Mouse (Mus musculus) kidney, adult 18-20 months (tissue): ENCODE data around the gene Dpy19l2.
"Not testable (repeated sequence)": the region's sequence is repeated elsewhere in the genome, so short reads cannot be mapped to it uniquely, and the experiment has no call there.

Source experiments
- DNase-seq: peaks from one replicate; pipeline ENCODE4 v3.0.0; 2021

The Dpy19l2 gene

DNA sequence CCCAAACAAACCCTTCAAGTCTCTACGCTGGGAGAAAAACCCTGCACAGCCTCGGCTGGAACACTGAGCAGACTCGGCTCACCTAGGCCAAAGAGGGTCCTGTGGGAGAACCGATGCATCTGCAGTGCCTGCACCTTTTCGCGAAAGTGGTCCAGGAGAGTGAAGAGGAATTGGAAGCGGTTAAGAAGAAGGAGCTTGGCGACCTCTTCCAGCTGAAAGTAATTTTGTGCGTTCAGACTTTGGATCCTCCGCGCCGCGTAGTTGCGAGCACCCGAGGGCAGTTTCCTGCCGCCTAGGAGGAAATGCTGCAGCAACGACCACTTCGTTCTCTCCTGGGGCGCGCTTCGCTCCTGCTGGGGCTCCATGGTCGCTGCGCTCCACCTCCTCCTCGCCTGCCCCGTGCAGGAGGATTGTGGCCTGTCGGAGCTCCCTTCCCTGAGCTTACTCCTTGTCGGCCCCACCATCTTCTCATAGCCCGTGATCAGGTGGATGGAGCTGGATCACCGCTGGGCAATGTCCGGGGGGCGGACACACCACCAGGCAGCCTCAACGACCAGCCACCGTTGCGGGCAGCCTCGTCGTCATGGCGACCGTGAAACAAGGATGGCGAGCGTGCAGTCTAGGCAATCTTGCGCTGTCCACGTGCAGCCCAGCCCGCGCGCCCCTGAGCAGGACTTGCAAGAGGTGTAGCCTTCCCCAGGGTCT, at the start of gene Dpy19l2:
Gene Dpy19l2, minus strand, starts transcription at position 594 of the 705 bp plus-strand sequence.
- no peak for DNase-seq

DNA sequence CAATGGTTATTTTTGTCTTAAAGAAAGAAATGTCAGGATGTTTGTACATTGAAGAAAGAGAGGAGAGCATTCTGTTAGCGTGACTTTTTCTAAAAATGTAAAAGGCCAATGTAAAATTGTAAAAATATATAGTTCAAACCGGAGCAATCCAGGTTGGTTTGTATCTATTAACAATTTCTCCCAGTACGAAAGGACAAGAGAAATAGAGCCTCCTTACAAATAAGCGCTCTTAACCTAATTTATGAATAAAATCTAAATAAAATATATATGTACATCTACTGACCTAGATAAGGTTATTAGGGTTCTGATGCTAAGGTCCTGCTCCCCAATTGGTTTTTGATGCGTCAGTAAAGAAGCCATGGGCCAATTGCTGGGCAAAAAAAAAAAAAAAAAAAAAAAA, 48.9 kb upstream of the Dpy19l2 start:
- no peak for DNase-seq

DNA sequence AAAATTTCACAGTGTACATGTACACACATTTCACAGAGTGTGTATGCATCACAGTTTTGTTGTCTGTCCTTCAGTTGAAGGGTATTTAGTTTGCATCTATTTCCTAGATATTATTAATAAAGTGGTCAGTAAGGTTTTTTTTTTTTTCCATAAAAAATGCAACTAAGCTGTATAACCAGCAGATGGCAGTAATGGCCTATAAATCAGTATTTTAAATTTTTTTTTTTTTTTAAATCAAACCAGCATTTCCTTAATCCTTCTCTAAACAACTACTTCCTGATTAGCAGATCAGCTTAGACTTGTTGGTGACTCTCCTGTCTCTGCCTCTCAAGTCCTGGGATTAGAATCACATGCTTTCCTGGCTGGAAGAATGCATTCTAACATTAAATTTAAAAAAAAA, 5.2 kb upstream of the Dpy19l2 start:
- no peak for DNase-seq

GRCm38 (mm10) chr9:24696405-24696778, 299 bp upstream of the Dpy19l2 start:
- DNase-seq: no peak

GRCm38 (mm10) chr9:24637341-24637740, 58.8 kb downstream of the Dpy19l2 start:
- not testable (repeated sequence) for DNase-seq

DNA sequence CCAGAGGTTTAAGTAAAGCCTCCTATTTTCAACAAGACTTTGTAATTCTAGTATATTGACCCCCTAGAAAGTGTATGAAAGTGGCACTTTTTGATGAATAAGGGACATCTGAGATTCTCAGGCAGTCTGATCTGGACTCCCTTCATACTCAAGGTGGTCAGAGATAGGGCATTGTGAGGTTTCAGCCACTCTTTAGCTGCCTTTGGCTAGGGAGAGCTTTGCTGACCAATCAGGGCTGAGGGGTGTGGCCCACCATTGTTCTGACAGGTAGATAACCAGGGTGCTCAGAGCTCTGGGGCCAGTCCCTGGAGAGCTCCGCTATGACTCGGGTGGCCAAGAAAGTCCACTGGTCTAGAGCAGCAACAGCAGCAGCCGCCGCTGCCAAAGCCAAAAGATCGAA, 71.2 kb downstream of the Dpy19l2 start, which contains the start of gene Cypt4:
Gene Cypt4, plus strand, starts transcription at position 301 of the 400 bp plus-strand sequence.
- DNase-seq: no peak

DNA sequence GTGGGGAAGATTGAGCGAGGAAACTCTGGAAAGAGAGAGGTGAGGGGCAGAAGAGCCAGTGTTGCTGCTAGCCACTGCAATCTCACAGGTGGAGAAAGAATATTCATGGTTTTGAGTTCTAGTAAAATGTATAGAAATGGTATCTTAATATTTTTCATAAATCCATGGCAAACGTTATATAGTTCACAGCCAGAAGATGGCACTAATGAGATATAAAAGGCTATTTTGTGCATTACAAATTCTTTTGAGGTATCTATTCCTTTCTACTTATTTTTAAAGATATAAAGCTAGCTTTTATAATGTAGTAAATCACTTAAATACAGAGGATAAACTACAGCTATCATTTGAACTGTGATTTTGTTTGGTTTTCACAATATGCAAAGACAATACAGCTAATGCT, 157.9 kb downstream of the Dpy19l2 start:
- no peak for DNase-seq

DNA sequence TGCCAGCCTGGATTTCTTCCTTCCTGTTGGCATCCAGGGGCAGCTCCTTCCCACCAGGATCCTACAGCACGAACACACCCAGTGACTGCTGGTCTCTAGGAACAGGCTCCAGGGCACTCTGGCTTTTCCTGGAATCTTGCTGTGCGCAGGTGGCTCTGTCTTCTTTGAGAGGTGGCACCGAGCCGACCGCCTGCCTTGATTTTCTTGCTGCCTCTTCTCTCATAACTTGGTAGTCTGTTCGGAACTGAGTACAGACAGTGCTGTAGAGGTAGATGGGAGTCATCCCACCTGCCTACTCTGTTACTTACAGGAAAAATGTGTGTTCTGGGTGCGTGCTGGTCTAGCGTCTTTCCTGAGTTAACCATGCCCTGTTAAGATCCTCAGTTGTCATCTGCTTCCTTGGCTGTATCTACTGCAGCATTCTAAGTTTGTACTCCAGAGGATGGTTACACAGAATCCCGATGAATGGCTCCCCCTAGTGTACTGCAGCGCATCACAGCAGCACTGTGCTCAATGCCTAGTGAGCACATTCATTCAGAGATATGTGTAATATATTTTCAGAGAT, 179.4 kb downstream of the Dpy19l2 start:
- DNase-seq: peak; percentile 54

DNA sequence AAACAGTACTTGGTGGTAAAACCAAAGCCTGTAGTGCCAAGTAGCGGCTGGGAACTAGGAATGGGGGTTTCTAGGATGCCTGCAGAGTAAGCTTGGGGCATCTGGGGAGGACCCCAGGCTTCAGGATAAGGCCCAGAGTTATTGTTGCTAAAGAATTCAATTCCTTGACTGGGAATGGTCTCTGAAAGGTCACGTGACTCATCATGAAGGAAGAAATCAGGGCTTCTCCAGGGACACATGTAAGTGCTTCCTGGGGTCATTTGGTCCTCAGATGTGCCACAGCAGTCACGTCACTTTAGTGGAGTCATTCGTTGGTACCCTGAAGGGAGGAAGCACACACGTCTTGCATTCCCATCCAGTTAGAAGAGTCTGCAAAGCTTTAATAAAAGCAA, 182.0 kb downstream of the Dpy19l2 start:
- no peak for DNase-seq

- DNase-seq: no peak
These were observed 182.6 kb downstream of the Dpy19l2 start for GRCm38 (mm10) chr9:24513290-24514077.

DNA sequence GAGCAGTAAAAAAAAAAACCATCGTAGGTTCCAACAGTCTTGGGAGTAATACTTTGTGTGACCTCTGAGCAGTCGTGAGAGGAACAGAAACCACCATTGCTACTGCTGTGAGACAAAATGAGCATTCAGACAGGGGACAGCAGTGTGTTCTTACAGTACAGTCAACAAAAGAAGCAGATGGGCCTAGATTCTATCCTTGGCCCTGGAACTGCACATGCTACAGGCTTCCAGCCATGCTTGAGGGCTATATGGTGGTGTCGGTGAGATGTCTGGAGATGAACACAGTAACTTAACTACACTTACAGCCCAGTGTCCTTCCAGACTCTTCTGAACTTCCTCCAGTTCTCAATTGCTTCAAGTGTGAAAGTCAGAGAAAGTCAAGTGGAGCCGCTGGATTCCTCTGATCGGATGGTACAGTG, 184.0 kb downstream of the Dpy19l2 start:
- DNase-seq: no peak

DNA sequence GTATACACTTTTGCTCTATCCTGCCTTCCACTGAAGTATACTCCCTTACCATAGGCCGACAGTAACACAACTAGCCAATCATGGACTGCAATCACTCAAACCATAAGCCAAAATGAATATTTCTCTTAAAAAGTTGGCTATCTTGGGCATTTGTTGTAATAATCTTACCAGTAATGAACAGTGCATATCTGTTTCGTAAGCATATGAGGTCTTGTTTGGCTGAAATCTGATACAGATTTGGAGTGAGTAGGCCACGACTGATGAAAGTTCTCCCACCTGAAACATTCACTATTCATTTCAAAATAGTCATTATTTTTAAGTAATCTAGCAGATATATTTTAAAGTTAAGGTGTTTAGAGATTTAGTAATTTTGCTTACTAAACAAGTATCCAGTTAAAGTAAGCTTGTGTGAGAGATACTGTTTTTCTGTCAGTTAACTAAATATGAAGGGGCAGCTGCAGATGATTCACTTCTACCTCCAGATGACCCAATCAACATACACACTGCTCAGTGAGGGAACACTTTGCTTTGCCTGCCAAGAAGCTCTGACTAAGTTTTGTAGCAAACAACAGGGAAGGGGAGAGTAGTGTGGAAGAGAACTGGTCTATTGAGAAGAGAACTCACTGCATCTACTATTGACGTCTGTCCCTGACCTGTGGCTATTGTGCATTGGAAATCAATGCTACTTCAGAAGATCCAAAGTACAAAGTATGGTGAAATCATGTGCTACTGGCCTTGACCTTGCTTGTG, 184.5 kb downstream of the Dpy19l2 start:
- DNase-seq: no peak

DNA sequence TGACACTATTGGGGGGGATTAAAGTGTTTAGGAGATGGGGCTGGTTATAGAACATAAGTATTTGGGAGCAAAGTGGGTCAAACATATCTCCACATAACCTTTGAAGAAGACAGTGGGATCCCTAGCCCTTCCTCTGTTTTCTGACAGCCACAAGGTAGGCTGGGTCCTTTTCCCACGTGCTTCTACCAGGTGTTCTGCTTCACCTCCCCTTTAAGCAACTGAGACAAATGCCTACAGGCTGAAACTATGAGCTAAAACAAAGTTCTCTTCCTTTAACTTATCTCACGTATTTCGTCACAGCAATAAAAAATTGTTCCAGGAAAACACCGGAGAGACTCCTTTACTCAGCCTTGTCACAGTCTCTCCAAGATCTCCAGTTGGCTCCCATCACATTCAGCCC, 187.2 kb downstream of the Dpy19l2 start:
- DNase-seq: no peak
